Mouse (Mus musculus) olfactory bulb, adult 2 months (tissue): ENCODE results near the gene Mepe.

Experiments used
- CTCF ChIP-seq: fragments of 200-500 bp; IDR thresholded peaks from 2 replicates; pipeline ENCODE4 v1.5.1; 2012; ENCODE audit warnings: low read depth, mild to moderate bottlenecking, low read length, moderate library complexity; ENCODE audit not compliant: insufficient read depth
- POLR2A ChIP-seq: fragments of 200-500 bp; IDR thresholded peaks from 2 replicates; pipeline ENCODE4 v1.6.1; 2012; ENCODE audit warnings: mild to moderate bottlenecking, low read depth, low read length, moderate library complexity; ENCODE audit not compliant: insufficient read depth

GRCm38 (mm10) chr5:104351874-104352273 is 26.7 kb downstream of the Mepe start:
- TF ChIP-seq CTCF (no peak), POLR2A (no peak)
